Mouse (Mus musculus) lung, postnatal 0 days (tissue): ENCODE results near the gene Cerk. TPM values are rescaled to one million over a fixed set of nuclear protein-coding genes. Genes with fewer than 3 reads are reported as not detected.
A peak's percentile ranks its signal among the peaks of the same experiment; 100 is the strongest.

Experiments used
- ATAC-seq: fragments of 200-750 bp; cut with Nextera tagmentation; 2 replicates; pipeline ENCODE4 v1.8.0; 2017; ENCODE audit warnings: moderate library complexity
- DNase-seq: peaks from one replicate; pipeline ENCODE4 v3.0.0-alpha.2; 2016; ENCODE audit warnings: low spot score
- H3K27ac ChIP-seq: fragments of 300-500 bp; sonication (generic); 2 replicates; pipeline ENCODE4 v1.5.1; 2014; ENCODE audit warnings: antibody characterized with exemption, mild to moderate bottlenecking, low read length, mixed read lengths
- H3K27me3 ChIP-seq: fragments of 300-500 bp; sonication (generic); replicated peaks from 2 replicates; pipeline ENCODE4 v1.6.1; 2014; ENCODE audit warnings: low read length, mixed read lengths; ENCODE audit not compliant: insufficient read depth
- H3K36me3 ChIP-seq: fragments of 300-500 bp; sonication (generic); 2 replicates; pipeline ENCODE4 v1.6.1; 2014; ENCODE audit warnings: low read length, mixed read lengths; ENCODE audit not compliant: insufficient read depth
- H3K4me1 ChIP-seq: fragments of 300-500 bp; sonication (generic); 2 replicates; pipeline ENCODE4 v1.6.1; 2014; ENCODE audit warnings: antibody characterized with exemption, low read depth, low read length, mixed read lengths; ENCODE audit not compliant: insufficient read depth
- H3K4me2 ChIP-seq: fragments of 300-500 bp; sonication (generic); replicated peaks from 2 replicates; pipeline ENCODE4 v1.6.1; 2014; ENCODE audit warnings: low read depth, mild to moderate bottlenecking, low read length, moderate library complexity, mixed read lengths
- H3K4me3 ChIP-seq: fragments of 300-500 bp; sonication (generic); 2 replicates; pipeline ENCODE4 v1.5.1; 2014; ENCODE audit warnings: low read depth, low read length
- H3K9ac ChIP-seq: fragments of 300-500 bp; sonication (generic); replicated peaks from 2 replicates; pipeline ENCODE4 v1.6.1; 2014; ENCODE audit warnings: low read depth, mild to moderate bottlenecking
- H3K9me3 ChIP-seq: fragments of 300-500 bp; sonication (generic); 2 replicates; pipeline ENCODE4 v1.6.1; 2016; ENCODE audit warnings: low read length, mixed read lengths
- CTCF ChIP-seq: IDR thresholded peaks from 2 replicates; pipeline ENCODE4 v1.5.1; 2016; ENCODE audit warnings: antibody characterized with exemption, mild to moderate bottlenecking
- EP300 ChIP-seq: IDR thresholded peaks from 2 replicates; pipeline ENCODE4 v1.6.1; 2016; ENCODE audit warnings: antibody characterized with exemption, mild to moderate bottlenecking, control low read depth
- WGBS: fragments of 180-500 bp; shearing (Covaris S2); extraction: QIAGEN DNeasy Blood & Tissue Kit; methylation state at CpG from one replicate; pipeline ENCODE4 v1.1.7; 2014; 5-methylcytosine and 5-hydroxymethylcytosine counted together
- polyA plus RNA-seq: library from polyadenylated mRNA; unstranded; fragments of >200 nt; fragmentation: Nextera tagmentation; extraction: Ambion mirVana; gene quantifications from 2 replicates; pipeline ENCODE4 v1.2.1, GENCODE M21; 2015

Gene Cerk
- polyA plus RNA-seq, 1 experiment from 2014 or later, result 16.9 TPM

GRCm38 (mm10) chr15:86160906-86161305 is 25.0 kb downstream of the Cerk start:
- H3K9me3 ChIP-seq, result no peaks in the 10 kb centered on the region
- WGBS, result 60% methylated on average over 10 of the region's 10 CpGs
- 0 out of 2 replicates have a peak, but pooled peaks cover 8% of the 10 kb centered on the region for H3K36me3 ChIP-seq
- no peak overlapping the region for H3K4me2 ChIP-seq
- DNase-seq (no peak), ATAC-seq (no peak)
- no peak overlapping the region for H3K9ac ChIP-seq
- TF ChIP-seq CTCF (no peak), EP300 (no peak)
- H3K27me3 ChIP-seq, result no peaks in the 10 kb centered on the region
- H3K4me1 ChIP-seq, result no peaks in the 10 kb centered on the region
- H3K27ac ChIP-seq, result no peak overlapping the region
- H3K4me3 ChIP-seq, result no peak overlapping the region

GRCm38 (mm10) chr15:86159719-86160118 is 26.2 kb downstream of the Cerk start:
- H3K9me3 ChIP-seq, result no peaks in the 10 kb centered on the region
- 85% methylated on average over 5 of the region's 5 CpGs for WGBS
- H3K27me3 ChIP-seq, result no peaks in the 10 kb centered on the region
- DNase-seq (no peak), ATAC-seq (peak; percentile 37; the same call in 1 of the 2 replicates)
- 0 out of 2 replicates have a peak, but pooled peaks cover 13% of the 10 kb centered on the region for H3K36me3 ChIP-seq
- H3K4me3 ChIP-seq, result no peak overlapping the region
- no peak overlapping the region for H3K4me2 ChIP-seq
- H3K4me1 ChIP-seq, result no peaks in the 10 kb centered on the region
- H3K27ac ChIP-seq, result no peak overlapping the region
- H3K9ac ChIP-seq, result no peak overlapping the region
- peak; percentile 66 for TF ChIP-seq CTCF
- no peak for TF ChIP-seq EP300

- Histone ChIP-seq H3K36me3 (0 out of 2 replicates have a peak, but pooled peaks cover 17% of the 10 kb centered on the region), H3K27me3 (no peaks in the 10 kb centered on the region), H3K4me3 (no peak overlapping the region), H3K9me3 (no peaks in the 10 kb centered on the region), H3K9ac (no peak overlapping the region), H3K4me1 (no peaks in the 10 kb centered on the region), H3K4me2 (no peak overlapping the region), H3K27ac (no peak overlapping the region)
- DNase-seq, result no peak
- WGBS, result 62% methylated on average over 16 of the region's 16 CpGs
- no peak for TF ChIP-seq EP300
- peak; percentile 49; the same call in 1 of the 2 replicates for TF ChIP-seq CTCF
- no peak for ATAC-seq
Measured at GRCm38 (mm10) chr15:86159093-86159492, 26.8 kb downstream of the Cerk start.

GRCm38 (mm10) chr15:86156492-86156891 is 29.4 kb downstream of the Cerk start:
- no peak overlapping the region for H3K4me3 ChIP-seq
- H3K27ac ChIP-seq, result no peak overlapping the region
- H3K27me3 ChIP-seq, result no peaks in the 10 kb centered on the region
- no peak overlapping the region for H3K4me2 ChIP-seq
- H3K36me3 ChIP-seq, result 0 out of 2 replicates have a peak, but pooled peaks cover 17% of the 10 kb centered on the region
- DNase-seq (no peak), ATAC-seq (no peak)
- 67% methylated on average over 5 of the region's 5 CpGs for WGBS
- H3K9ac ChIP-seq, result no peak overlapping the region
- no peaks in the 10 kb centered on the region for H3K4me1 ChIP-seq
- TF ChIP-seq EP300, result no peak
- no peak for TF ChIP-seq CTCF
- H3K9me3 ChIP-seq, result no peaks in the 10 kb centered on the region

GRCm38 (mm10) chr15:86153481-86153960 is 32.4 kb downstream of the Cerk start:
- H3K9me3 ChIP-seq, result no peaks in the 10 kb centered on the region
- H3K4me1 ChIP-seq, result no peaks in the 10 kb centered on the region
- H3K4me2 ChIP-seq, result no peak overlapping the region
- no peak overlapping the region for H3K4me3 ChIP-seq
- H3K9ac ChIP-seq, result no peak overlapping the region
- no peaks in the 10 kb centered on the region for H3K27me3 ChIP-seq
- H3K36me3 ChIP-seq, result 0 out of 2 replicates have a peak, but pooled peaks cover 14% of the 10 kb centered on the region
- DNase-seq (no peak), ATAC-seq (no peak)
- TF ChIP-seq CTCF, result no peak
- no peak for TF ChIP-seq EP300
- WGBS, result 83% methylated on average over 12 of the region's 12 CpGs
- H3K27ac ChIP-seq, result no peak overlapping the region

- no peak for DNase-seq
- H3K4me1 ChIP-seq, result no peaks in the 10 kb centered on the region
- no peak overlapping the region for H3K4me3 ChIP-seq
- no peak for ATAC-seq
- 0 out of 2 replicates have a peak, but pooled peaks cover 6% of the 10 kb centered on the region for H3K36me3 ChIP-seq
- 87% methylated on average over 4 of the region's 4 CpGs for WGBS
- no peaks in the 10 kb centered on the region for H3K27me3 ChIP-seq
- no peak overlapping the region for H3K4me2 ChIP-seq
- TF ChIP-seq EP300 (no peak), CTCF (no peak)
- H3K9me3 ChIP-seq, result no peaks in the 10 kb centered on the region
- H3K9ac ChIP-seq, result no peak overlapping the region
- H3K27ac ChIP-seq, result no peak overlapping the region
Measured at GRCm38 (mm10) chr15:86150593-86150992, 35.3 kb downstream of the Cerk start.

GRCm38 (mm10) chr15:86146922-86147321 is 39.0 kb downstream of the Cerk start:
- Histone ChIP-seq H3K27ac (no peak overlapping the region), H3K4me2 (no peak overlapping the region), H3K9me3 (no peaks in the 10 kb centered on the region), H3K4me1 (no peaks in the 10 kb centered on the region), H3K4me3 (no peak overlapping the region), H3K9ac (no peak overlapping the region), H3K27me3 (no peaks in the 10 kb centered on the region), H3K36me3 (peaks cover 14% of the 10 kb centered on the region)
- ATAC-seq (no peak), DNase-seq (no peak)
- TF ChIP-seq EP300 (no peak), CTCF (no peak)
- WGBS, result 84% methylated on average over 8 of the region's 8 CpGs
